Mouse (Mus musculus) MEL (cell line): ENCODE data around the gene Lamb3.

ENCODE experiments used
- CHD2 ChIP-seq: IDR thresholded peaks from 2 replicates; pipeline ENCODE4 v1.6.1; 2011; ENCODE audit warnings: low read length, improper control_type of control experiment
- CTCF ChIP-seq, 3 experiments: IDR thresholded peaks in 2 of 3; conservative IDR thresholded peaks in 1 of 3; 2 replicates each; pipeline ENCODE4 v1.5.1; 2011 to 2012; ENCODE audit warnings: low read length in 3 of 3, low read depth in 2 of 3, mild to moderate bottlenecking in 2 of 3, improper control_type of control experiment in 1 of 3, inconsistent platforms in 1 of 3, mixed read lengths in 1 of 3, moderate library complexity in 1 of 3; ENCODE audit not compliant: control insufficient read depth in 1 of 3, insufficient read depth in 1 of 3, poor library complexity in 1 of 3, severe bottlenecking in 1 of 3
- ETS1 ChIP-seq: IDR thresholded peaks from 2 replicates; pipeline ENCODE4 v1.6.1; 2012; ENCODE audit warnings: low read depth, mild to moderate bottlenecking, inconsistent platforms, low read length, improper control_type of control experiment, moderate library complexity
- POLR2A ChIP-seq, 2 experiments: IDR thresholded peaks; 2 replicates each; pipeline ENCODE4 v1.6.1; 2011 to 2012; ENCODE audit warnings: low read length in 2 of 2, mild to moderate bottlenecking in 2 of 2, control low read depth in 1 of 2, improper control_type of control experiment in 1 of 2, low read depth in 1 of 2, moderate library complexity in 1 of 2; ENCODE audit not compliant: control insufficient read depth in 1 of 2, insufficient read depth in 1 of 2, poor library complexity in 1 of 2
- TBP ChIP-seq: IDR thresholded peaks from 2 replicates; pipeline ENCODE4 v1.8.0; 2011; ENCODE audit warnings: low read depth, low read length, improper control_type of control experiment
- USF1 ChIP-seq: IDR thresholded peaks from 2 replicates; pipeline ENCODE4 v1.6.1; 2014; ENCODE audit warnings: low read depth, mild to moderate bottlenecking, inconsistent platforms, low read length, improper control_type of control experiment, moderate library complexity
- ZNF384 ChIP-seq: IDR thresholded peaks from 2 replicates; pipeline ENCODE4 v1.6.1; 2012; ENCODE audit warnings: low read depth, mild to moderate bottlenecking, inconsistent platforms, low read length, improper control_type of control experiment

GRCm38 (mm10) chr1:193241436-193241835 is 33.9 kb downstream of the Lamb3 start:
- no peak for TF ChIP-seq ZNF384
- no peak for TF ChIP-seq CHD2
- no peak for TF ChIP-seq CTCF (IDR thresholded peaks at IDR 0.05 in 2 of 3, conservative IDR thresholded peaks at IDR 0.05 in 1 of 3; ENCODE audit: control insufficient read depth in 1 of 3, insufficient read depth in 1 of 3, low read depth in 2 of 3, low read length in 3 of 3, poor library complexity in 1 of 3, severe bottlenecking in 1 of 3)
- no peak for TF ChIP-seq ETS1
- TF ChIP-seq USF1: no peak
- TF ChIP-seq POLR2A (IDR thresholded peaks at IDR 0.05; ENCODE audit: control insufficient read depth in 1 of 2, insufficient read depth in 1 of 2, low read depth in 1 of 2, low read length in 2 of 2, poor library complexity in 1 of 2): no peak
- TF ChIP-seq TBP: no peak
